Mouse (Mus musculus) liver, embryonic 14.5 days (tissue): ENCODE results near the gene Ppp2r5e.

Experiments
- CTCF ChIP-seq: IDR thresholded peaks from 2 replicates; pipeline ENCODE4 v1.5.1; 2016; ENCODE audit warnings: antibody characterized with exemption, low read depth, control low read depth
- EP300 ChIP-seq: IDR thresholded peaks from 2 replicates; pipeline ENCODE4 v1.6.1; 2016; ENCODE audit warnings: antibody characterized with exemption, low read depth

- TF ChIP-seq CTCF (no peak), EP300 (no peak)
Observed at GRCm38 (mm10) chr12:75543346-75543745, 52.7 kb downstream of the Ppp2r5e start.
